Mouse (Mus musculus) embryonic facial prominence, embryonic 11.5 days (tissue): ENCODE data around the gene Pkd1l3. TPM values are rescaled to one million over a fixed set of nuclear protein-coding genes. Genes with fewer than 3 reads are reported as not detected.

Source experiments
- ATAC-seq: fragments of 200-750 bp; cut with Nextera tagmentation; replicated peaks from 2 replicates; pipeline ENCODE4 v1.8.0; 2017; ENCODE audit warnings: low read depth; ENCODE audit not compliant: insufficient number of reproducible peaks, low FRiP score, low TSS enrichment
- DNase-seq: peaks from one replicate; pipeline ENCODE4 v3.0.0-alpha.2; 2015; ENCODE audit warnings: low spot score
- H3K27ac ChIP-seq: fragments of 300-500 bp; sonication (generic); replicated peaks from 2 replicates; pipeline ENCODE4 v1.5.1; 2014; ENCODE audit warnings: mild to moderate bottlenecking, low read depth, low read length, control low read depth
- H3K27me3 ChIP-seq: fragments of 300-500 bp; sonication (generic); 2 replicates; pipeline ENCODE4 v1.6.1; 2014; ENCODE audit warnings: mild to moderate bottlenecking, low read length, moderate library complexity, mixed read lengths; ENCODE audit not compliant: control insufficient read depth, insufficient read depth
- H3K36me3 ChIP-seq: fragments of 300-500 bp; sonication (generic); replicated peaks from 2 replicates; pipeline ENCODE4 v1.6.1; 2014; ENCODE audit warnings: low read depth, mild to moderate bottlenecking, low read length, moderate library complexity, mixed read lengths; ENCODE audit not compliant: control insufficient read depth, insufficient read depth
- H3K4me1 ChIP-seq: fragments of 300-500 bp; sonication (generic); 2 replicates; pipeline ENCODE4 v1.6.1; 2014; ENCODE audit warnings: low read length, mixed read lengths; ENCODE audit not compliant: control insufficient read depth, insufficient read depth
- H3K4me2 ChIP-seq: fragments of 300-500 bp; sonication (generic); 2 replicates; pipeline ENCODE4 v1.6.1; 2014; ENCODE audit warnings: low read depth, mild to moderate bottlenecking, control low read depth, low read length, moderate library complexity
- H3K4me3 ChIP-seq: fragments of 300-500 bp; sonication (generic); 2 replicates; pipeline ENCODE4 v1.5.1; 2014; ENCODE audit warnings: low read depth, low read length, control low read depth
- H3K9ac ChIP-seq: fragments of 300-500 bp; sonication (generic); replicated peaks from 2 replicates; pipeline ENCODE4 v1.6.1; 2014; ENCODE audit warnings: mild to moderate bottlenecking, control low read depth, low read length
- H3K9me3 ChIP-seq: fragments of 300-500 bp; sonication (generic); replicated peaks from 2 replicates; pipeline ENCODE4 v1.6.1; 2016; ENCODE audit warnings: mild to moderate bottlenecking, low read length, inconsistent platforms, mixed read lengths; ENCODE audit not compliant: control insufficient read depth
- WGBS: fragments of 180-500 bp; shearing (Covaris S2); extraction: QIAGEN DNeasy Blood & Tissue Kit; methylation state at CpG from one replicate; pipeline ENCODE4 v1.1.7; 2014; 5-methylcytosine and 5-hydroxymethylcytosine counted together
- polyA plus RNA-seq: library from polyadenylated mRNA; unstranded; fragments of >200 nt; fragmentation: Nextera tagmentation; extraction: Ambion mirVana; gene quantifications from 2 replicates; pipeline ENCODE4 v1.2.1, GENCODE M21; 2014

Pkd1l3 gene
- polyA plus RNA-seq, 1 experiment from 2014 or later: 0.18 TPM

- no peaks in the 10 kb centered on the region for H3K9me3 ChIP-seq
- no peak for ATAC-seq
- no peak overlapping the region for H3K4me2 ChIP-seq
- 89% methylated on average over 2 of the region's 2 CpGs for WGBS
- H3K27me3 ChIP-seq: no peaks in the 10 kb centered on the region
- DNase-seq: no peak
- no peaks in the 10 kb centered on the region; the same call in 1 of the 2 replicates for H3K4me1 ChIP-seq
- H3K4me3 ChIP-seq: no peak overlapping the region
- no peak overlapping the region for H3K27ac ChIP-seq
- peaks cover 3% of the 10 kb centered on the region for H3K36me3 ChIP-seq
- no peak overlapping the region for H3K9ac ChIP-seq
These were observed 7.6 kb upstream of the Pkd1l3 start for GRCm38 (mm10) chr8:109606725-109607124.

GRCm38 (mm10) chr8:109607650-109608049 lies 6.7 kb upstream of the Pkd1l3 start:
- peak; percentile 26 for DNase-seq
- H3K4me2 ChIP-seq: peak overlapping the region; percentile 61
- WGBS: 6% methylated on average over 12 of the region's 12 CpGs
- H3K4me1 ChIP-seq: no peaks in the 10 kb centered on the region; the same call in 1 of the 2 replicates
- H3K4me3 ChIP-seq: peak overlapping the region; percentile 46
- no peaks in the 10 kb centered on the region for H3K27me3 ChIP-seq
- ATAC-seq: no peak
- H3K27ac ChIP-seq: no peak overlapping the region
- no peaks in the 10 kb centered on the region for H3K9me3 ChIP-seq
- H3K9ac ChIP-seq: peak overlapping the region; percentile 84
- H3K36me3 ChIP-seq: peaks cover 2% of the 10 kb centered on the region

GRCm38 (mm10) chr8:109608271-109609152 lies 5.8 kb upstream of the Pkd1l3 start, which contains the start of gene Dhodh:
Gene Dhodh, minus strand, starts transcription at chr8:109608673.
- DNase-seq: peak; percentile 97
- no peaks in the 10 kb centered on the region for H3K9me3 ChIP-seq
- peak within 1 kb of the TSS; percentile 70 for H3K4me2 ChIP-seq
- under 1% methylated on average over 42 of the region's 42 CpGs for WGBS
- peak within 1 kb of the TSS; percentile 84 for H3K9ac ChIP-seq
- H3K27me3 ChIP-seq: no peaks in the 10 kb centered on the region
- ATAC-seq: peak; percentile 98
- H3K4me3 ChIP-seq: peak within 1 kb of the TSS; percentile 46
- peak within 1 kb of the TSS; percentile 94 for H3K27ac ChIP-seq
- H3K4me1 ChIP-seq: no peaks in the 10 kb centered on the region; the same call in 1 of the 2 replicates
- no peaks in the 10 kb centered on the region; the same call in none of the 2 replicates for H3K36me3 ChIP-seq

GRCm38 (mm10) chr8:109609153-109609502 lies 5.2 kb upstream of the Pkd1l3 start:
- WGBS: 24% methylated on average over 5 of the region's 5 CpGs
- H3K9me3 ChIP-seq: no peaks in the 10 kb centered on the region
- H3K36me3 ChIP-seq: no peaks in the 10 kb centered on the region; the same call in none of the 2 replicates
- peak overlapping the region; percentile 70 for H3K4me2 ChIP-seq
- no peaks in the 10 kb centered on the region; the same call in 1 of the 2 replicates for H3K4me1 ChIP-seq
- DNase-seq (peak; percentile 16), ATAC-seq (no peak)
- H3K9ac ChIP-seq: peak overlapping the region; percentile 84
- H3K27me3 ChIP-seq: no peaks in the 10 kb centered on the region
- peak overlapping the region; percentile 94; the same call in 1 of the 2 replicates for H3K27ac ChIP-seq
- H3K4me3 ChIP-seq: peak overlapping the region; percentile 46

- DNase-seq (no peak), ATAC-seq (no peak)
- no peak overlapping the region for H3K4me3 ChIP-seq
- no peaks in the 10 kb centered on the region for H3K4me1 ChIP-seq
- no peak overlapping the region for H3K27ac ChIP-seq
- no peaks in the 10 kb centered on the region for H3K9me3 ChIP-seq
- H3K4me2 ChIP-seq: no peak overlapping the region
- no peaks in the 10 kb centered on the region for H3K27me3 ChIP-seq
- no peak overlapping the region for H3K9ac ChIP-seq
- H3K36me3 ChIP-seq: no peaks in the 10 kb centered on the region
- 83% methylated on average over 3 of the region's 3 CpGs for WGBS
These were observed 1.3 kb downstream of the Pkd1l3 start for GRCm38 (mm10) chr8:109615569-109615968.

DNA sequence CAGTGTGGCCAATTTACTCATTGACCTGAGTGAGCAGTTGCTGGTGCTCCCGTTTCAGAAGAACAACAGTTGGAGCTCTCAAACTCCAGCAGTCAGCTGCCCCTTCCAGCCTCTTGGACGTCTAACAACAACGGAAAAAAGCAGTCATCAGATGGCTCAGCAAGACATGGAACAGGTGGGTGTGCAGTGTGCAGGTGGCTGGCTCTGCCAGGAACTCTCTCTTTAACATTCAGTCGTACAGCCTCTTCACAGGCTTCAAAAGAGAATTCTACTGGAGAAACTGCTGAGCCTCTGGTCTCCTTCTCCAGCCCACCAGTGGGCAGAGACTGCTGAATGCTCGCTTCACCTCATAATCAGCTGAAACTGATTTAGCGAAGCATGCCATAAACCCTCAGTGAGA lies 14.3 kb downstream of the Pkd1l3 start:
- ATAC-seq (no peak), DNase-seq (no peak)
- Histone ChIP-seq H3K27ac (no peak overlapping the region), H3K36me3 (no peaks in the 10 kb centered on the region), H3K4me2 (no peak overlapping the region), H3K9me3 (no peaks in the 10 kb centered on the region; the same call in none of the 2 replicates), H3K4me3 (no peak overlapping the region), H3K9ac (no peak overlapping the region), H3K27me3 (no peaks in the 10 kb centered on the region), H3K4me1 (no peaks in the 10 kb centered on the region)
- 76% methylated on average over 6 of the region's 6 CpGs for WGBS

GRCm38 (mm10) chr8:109632498-109632897 lies 18.2 kb downstream of the Pkd1l3 start:
- no peaks in the 10 kb centered on the region for H3K4me1 ChIP-seq
- no peaks in the 10 kb centered on the region for H3K36me3 ChIP-seq
- no peak overlapping the region for H3K4me3 ChIP-seq
- ATAC-seq: no peak
- 83% methylated on average over 5 of the region's 5 CpGs for WGBS
- no peaks in the 10 kb centered on the region; the same call in 1 of the 2 replicates for H3K9me3 ChIP-seq
- H3K27me3 ChIP-seq: no peaks in the 10 kb centered on the region
- H3K4me2 ChIP-seq: no peak overlapping the region
- H3K27ac ChIP-seq: no peak overlapping the region
- no peak overlapping the region for H3K9ac ChIP-seq
- no peak for DNase-seq

GRCm38 (mm10) chr8:109635146-109635545 lies 20.8 kb downstream of the Pkd1l3 start:
- Histone ChIP-seq H3K4me1 (no peaks in the 10 kb centered on the region), H3K36me3 (no peaks in the 10 kb centered on the region), H3K4me3 (no peak overlapping the region), H3K27ac (no peak overlapping the region), H3K9ac (no peak overlapping the region), H3K27me3 (no peaks in the 10 kb centered on the region), H3K9me3 (no peaks in the 10 kb centered on the region), H3K4me2 (no peak overlapping the region)
- no peak for DNase-seq
- no peak for ATAC-seq
- 89% methylated on average over 8 of the region's 8 CpGs for WGBS
